Mouse (Mus musculus): ENCODE measurements around the gene Mark1.

DNA sequence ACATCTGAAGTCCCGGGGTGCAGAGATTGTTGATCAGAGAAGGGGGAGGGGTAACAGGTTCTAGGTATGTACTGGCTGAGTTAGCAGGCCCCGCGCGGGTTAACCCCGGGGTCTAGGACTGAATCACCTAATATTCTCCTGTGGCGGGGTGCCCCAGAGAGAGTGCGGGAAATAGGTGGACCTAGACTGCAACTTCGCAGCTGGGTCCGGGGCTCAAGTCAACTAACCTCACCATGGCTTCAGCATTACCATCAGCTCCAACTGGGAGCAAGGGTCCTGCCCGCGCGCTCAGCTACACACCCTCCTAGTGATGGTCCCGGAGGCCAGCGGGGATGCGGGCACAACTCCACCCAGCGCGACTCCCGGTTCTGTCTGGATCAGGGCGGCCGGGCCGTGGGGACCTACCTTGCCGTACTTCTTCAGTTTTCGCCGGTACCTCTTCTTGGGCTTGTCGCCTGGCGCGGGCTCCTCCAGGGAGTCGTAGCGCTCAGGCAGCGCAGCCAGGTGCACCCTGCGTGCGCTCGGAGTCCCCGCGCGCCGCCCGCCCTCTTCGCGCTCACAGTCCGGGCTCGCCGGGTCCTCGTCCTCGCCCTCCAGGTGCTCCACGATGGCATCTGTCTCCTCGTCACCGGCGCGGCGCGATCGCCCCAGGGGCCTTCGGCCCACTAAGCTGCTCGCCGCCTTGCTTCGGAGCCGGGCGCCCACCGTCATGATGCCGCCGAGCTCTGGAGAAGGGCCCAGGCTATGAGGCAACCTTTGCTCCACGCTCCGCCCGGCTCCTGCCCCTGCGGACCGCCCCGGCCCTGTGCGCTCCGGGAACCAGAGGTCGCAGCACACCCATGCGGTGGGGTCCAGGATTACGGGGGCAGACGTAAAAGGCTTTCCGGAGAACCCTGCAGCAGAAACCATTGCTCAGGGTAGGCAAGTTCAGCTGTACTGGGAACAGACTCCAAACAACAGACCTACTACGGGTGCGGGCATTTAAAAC is 116.8 kb downstream of the Mark1 start, which contains the start of gene C130074G19Rik:
- no peak for TF ChIP-seq POLR2A (IDR thresholded peaks at IDR 0.05; ENCODE audit: borderline replicate concordance, control insufficient read depth, low read depth, low read length)
- no peak for TF ChIP-seq CTCF (IDR thresholded peaks at IDR 0.05; ENCODE audit: control insufficient read depth, insufficient read depth, low read length)
